Mouse (Mus musculus) liver (tissue): ENCODE data around the gene Hist1h2ae.
"Not testable (repeated sequence)": the region's sequence is repeated elsewhere in the genome, so short reads cannot be mapped to it uniquely, and the experiment has no call there.

ENCODE experiments used
- DNase-seq: peaks from one replicate; pipeline ENCODE4 v3.0.0-alpha.2; 2020; ENCODE audit warnings: mixed read lengths

Gene Hist1h2ae

DNA sequence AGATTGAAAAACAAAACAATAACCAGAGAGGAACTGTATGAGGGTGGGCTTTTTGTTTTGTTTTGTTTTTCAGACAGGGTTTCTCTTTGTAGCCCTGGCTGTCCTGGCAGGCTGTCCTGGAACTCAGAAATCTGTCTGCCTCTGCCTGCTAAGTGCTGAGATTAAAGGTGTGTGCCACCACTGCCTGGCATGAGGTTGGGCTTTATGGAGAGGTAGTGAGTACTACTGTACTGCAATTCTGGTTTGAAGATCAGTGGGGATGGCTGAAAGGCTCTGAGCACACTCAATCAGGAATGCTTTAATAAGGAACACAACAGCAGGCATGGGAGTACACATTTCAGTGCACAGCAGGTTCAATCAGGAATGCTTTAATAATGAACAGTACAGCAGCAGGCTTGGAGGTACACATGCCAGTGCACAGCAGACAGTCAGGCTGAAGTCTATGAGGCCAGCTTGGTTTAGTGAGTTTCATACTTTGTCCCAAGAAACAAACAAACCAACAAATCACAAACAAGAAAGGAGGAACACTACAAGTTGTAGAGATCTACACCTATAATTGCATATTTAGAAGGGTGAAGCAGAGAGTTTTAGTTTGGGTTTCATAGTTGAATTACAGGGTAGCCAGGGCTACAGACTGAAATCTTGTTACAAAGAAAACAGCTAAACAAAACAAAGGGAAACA is 12.5 kb upstream of the Hist1h2ae start:
- DNase-seq: no peak

DNA sequence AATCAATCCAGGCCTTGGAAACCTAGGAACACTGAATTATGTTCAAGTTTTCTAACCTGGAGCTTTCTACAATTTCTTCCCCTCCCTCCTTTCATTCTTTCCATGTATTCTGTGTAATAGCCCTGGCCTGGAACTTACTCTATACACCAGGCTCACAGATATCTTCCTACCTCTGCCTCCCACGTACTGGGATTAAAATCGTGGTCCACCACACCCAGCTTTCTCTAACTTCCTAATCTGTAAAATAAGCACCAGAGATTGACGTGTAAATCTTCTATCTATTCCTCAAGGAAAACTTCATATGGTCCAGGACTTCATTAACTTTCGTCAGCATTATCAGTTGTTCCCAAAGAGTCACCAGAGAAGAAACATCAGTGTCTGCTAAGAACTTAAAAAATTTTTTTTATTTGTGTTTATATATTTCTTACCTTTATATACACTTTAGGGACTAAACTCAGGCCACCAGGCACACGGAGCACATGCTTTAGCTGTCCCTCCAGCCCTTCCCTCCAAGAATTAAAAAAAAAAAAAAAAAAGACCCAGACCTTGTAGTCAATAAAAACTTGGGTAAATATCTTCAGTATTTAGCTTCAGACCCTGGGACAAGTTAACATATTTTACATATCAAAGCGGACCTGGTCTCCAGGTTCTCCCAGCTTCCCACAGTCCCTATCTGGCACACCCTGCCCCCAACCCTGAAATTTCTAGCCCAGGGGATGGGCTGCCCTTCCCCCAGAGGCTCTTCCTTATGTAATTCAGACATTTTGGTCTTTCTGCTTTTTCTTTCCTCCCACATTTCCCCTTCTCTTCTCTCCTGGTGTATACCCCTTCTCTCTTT is 11.4 kb upstream of the Hist1h2ae start:
- peak; percentile 25 for DNase-seq

DNA sequence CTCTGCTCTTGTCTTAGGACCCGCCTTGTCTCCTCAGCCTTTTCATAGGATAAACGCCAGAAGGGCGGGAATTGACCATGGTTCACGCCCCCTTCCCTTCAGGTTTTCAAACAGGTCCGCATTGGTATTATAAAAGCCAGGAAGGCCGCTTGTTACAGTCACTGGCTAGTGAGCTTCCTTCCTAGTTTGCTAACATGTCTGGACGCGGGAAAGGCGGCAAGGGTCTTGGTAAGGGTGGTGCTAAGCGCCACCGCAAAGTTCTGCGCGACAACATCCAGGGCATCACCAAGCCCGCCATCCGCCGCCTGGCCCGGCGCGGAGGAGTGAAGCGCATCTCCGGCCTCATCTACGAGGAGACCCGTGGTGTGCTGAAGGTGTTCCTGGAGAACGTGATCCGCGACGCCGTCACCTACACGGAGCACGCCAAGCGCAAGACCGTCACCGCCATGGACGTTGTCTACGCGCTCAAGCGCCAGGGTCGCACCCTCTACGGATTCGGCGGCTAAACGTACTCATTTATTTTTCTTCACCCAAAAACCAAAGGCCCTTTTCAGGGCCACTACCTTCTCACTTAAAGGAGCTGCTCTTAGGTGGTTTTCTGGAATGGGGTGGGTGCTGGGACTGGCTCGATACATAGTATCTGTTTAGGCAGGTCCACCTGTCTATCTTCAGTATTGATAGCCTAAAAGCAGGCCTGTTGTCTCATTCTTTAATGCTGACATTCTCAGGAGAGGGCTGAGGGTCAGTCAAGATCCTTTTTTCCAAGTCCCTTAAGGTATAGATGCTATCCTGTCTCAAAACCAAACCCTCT is 10.6 kb upstream of the Hist1h2ae start, which contains the start of gene Hist1h4d:
Gene Hist1h4d, plus strand, starts transcription at position 191 of the 811 bp plus-strand sequence.
- DNase-seq: peak; percentile 94

DNA sequence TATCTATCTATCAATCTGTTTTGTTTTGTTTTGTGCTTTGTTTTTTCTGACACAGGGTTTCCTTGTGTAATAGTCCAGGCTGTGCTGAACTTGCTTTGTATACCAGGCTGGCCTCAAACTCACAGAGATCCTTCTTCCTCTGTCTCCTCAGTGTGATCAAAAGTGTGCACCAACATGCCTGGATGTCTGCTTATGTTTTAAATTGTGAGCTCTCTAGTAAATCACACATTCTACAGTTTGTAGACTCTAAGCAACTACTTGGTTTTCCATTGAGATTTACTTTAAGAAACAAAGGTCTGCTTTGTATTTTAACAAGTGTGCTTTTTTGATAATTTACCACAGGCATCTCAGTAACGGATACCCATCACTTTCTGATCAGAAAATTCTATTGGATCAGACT is 6.8 kb upstream of the Hist1h2ae start:
- no peak for DNase-seq

DNA sequence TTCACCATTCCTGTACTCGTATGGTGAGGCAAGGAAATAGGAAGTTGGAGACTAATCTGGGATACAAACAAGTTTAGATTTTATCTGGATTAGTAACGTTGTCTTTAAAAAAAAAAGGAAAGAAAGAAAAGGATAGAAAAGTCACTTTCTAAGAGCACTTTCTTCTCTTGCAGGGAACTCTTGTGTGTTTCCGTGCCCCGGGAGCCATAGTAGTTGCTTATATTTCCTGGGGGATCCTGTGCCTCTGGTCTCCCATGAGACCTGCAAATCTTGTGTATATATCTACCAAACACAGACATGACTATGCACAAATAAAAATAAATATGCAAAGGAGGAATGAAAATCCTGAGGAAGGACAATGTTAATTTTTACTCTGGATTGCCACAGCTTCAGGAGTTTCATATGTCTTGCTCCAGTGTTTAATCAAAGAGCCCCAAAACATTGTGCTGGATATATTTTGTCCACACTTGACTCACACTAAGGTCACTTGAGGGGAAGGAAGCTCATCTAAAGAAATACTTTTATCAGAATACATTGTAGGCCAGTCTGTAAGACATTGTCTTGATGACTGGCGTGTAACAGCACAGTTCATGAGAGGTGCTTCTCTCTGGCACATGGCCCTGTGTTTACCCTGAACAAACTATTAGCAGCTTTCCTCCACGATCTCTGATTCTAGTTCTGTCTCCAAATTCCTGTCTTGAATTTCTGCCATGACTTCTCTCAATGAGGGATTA is 6.1 kb upstream of the Hist1h2ae start:
- DNase-seq: peak; percentile 28

DNA sequence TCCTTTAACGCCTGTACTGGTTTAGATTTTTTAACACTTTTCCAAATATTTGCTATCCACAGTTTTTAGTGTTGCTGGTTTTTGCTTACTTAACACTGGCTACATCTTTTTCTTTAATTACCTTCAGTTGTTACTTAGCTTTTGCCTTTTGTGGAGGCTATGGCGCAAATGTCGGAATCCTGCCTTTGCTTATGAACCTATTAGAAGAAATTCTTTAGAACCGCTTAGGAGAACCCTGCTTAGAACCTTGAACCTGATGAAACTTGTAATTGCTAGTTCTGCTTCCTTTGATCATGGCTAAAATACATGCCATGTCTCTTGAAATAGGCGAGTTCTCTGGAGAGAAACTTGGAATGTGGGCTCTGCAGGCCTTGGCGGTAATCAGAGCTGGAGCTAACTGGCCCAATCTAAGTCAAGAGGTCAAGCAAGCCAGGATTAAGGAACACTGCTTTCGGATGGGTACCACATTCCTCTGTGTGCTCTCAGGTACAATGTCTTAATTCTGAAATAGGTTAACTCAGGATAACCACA is 5.4 kb upstream of the Hist1h2ae start:
- peak; percentile 38 for DNase-seq

DNA sequence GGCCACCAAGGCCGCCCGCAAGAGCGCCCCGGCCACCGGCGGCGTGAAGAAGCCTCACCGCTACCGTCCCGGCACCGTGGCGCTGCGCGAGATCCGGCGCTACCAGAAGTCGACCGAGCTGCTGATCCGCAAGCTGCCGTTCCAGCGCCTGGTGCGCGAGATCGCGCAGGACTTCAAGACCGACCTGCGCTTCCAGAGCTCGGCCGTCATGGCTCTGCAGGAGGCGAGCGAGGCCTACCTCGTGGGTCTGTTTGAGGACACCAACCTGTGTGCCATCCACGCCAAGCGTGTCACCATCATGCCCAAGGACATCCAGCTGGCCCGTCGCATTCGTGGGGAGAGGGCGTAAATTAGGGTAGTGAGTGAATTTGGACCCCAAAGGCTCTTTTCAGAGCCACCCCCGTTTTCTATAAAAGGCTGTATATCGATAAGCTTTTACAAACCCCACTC is 4.9 kb upstream of the Hist1h2ae start:
- DNase-seq: peak; percentile 35

DNA sequence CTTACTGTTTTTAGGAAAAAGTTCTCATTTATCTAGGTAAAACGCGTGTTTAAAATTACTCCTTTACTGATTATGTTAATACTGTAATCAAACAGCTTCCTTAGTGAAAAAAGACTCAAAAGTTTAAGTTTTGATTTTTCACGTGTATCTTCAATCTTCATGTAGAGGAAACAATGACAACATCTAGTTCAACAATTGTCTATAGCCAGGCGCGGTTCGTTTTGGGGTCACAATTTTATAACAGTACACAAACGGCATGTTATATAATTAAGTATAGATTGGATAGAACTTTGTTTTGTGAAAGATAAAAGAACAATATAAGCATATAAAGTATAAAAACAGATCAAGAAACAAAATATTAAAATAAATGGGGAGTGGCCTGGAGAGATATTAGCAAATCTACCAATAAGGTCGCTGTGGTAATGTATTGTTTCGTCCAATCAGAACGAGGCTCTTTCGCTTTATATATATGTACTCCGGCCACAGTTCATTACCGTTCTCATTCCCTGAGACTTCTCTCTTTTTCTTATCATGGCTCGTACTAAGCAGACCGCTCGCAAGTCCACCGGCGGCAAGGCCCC is 4.3 kb upstream of the Hist1h2ae start, which contains the start of gene Hist1h3d:
Gene Hist1h3d, plus strand, starts transcription at position 493 of the 581 bp plus-strand sequence.
- peak; percentile 74 for DNase-seq

DNA sequence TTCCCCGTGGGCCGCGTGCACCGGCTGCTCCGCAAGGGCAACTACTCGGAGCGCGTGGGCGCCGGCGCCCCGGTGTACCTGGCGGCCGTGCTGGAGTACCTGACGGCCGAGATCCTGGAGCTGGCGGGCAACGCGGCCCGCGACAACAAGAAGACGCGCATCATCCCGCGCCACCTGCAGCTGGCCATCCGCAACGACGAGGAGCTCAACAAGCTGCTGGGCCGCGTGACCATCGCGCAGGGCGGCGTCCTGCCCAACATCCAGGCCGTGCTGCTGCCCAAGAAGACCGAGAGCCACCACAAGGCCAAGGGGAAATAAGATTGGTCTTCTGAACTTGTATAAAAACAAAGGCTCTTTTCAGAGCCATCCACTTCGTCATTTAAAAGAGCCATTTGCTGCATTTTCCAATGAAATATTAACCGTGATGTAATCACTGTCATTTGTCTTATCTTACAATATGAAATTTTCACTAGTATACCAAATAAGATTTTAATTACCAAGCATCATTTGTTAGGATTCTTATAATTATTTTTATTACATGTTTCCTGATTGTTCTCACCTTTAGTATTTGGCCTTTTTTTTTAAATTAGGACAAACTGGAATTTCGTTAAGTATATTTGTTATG is 3.6 kb upstream of the Hist1h2ae start:
- DNase-seq: not testable (repeated sequence)

DNA sequence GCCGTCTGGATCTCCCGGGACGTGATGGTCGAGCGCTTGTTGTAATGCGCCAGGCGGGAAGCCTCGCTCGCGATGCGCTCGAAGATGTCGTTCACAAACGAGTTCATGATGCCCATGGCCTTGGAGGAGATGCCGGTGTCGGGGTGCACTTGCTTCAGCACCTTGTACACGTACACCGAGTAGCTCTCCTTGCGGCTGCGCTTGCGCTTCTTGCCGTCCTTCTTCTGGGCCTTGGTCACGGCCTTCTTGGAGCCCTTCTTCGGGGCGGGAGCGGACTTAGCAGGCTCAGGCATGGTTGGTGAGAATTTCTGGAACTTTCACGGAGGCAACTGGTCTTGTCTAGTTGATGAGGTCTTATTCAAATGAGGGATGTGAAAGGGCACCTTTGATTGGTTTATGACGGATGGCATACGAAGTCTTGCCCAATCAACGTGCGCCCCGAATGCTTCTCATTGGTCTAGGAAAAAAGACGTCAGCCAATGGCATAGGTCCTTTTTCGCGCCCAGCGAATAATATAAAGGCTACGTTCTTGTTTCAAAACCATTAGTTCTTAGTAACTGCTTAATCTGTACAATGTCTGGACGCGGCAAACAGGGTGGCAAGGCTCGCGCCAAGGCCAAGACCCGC is 3.0 kb upstream of the Hist1h2ae start, which contains the start of the genes Hist1h2bf and Hist1h2ad:
Gene Hist1h2bf, minus strand, starts transcription at position 299 of the 627 bp plus-strand sequence.
Gene Hist1h2ad, plus strand, starts transcription at position 484 of the 627 bp plus-strand sequence.
- peak; percentile 94 for DNase-seq

DNA sequence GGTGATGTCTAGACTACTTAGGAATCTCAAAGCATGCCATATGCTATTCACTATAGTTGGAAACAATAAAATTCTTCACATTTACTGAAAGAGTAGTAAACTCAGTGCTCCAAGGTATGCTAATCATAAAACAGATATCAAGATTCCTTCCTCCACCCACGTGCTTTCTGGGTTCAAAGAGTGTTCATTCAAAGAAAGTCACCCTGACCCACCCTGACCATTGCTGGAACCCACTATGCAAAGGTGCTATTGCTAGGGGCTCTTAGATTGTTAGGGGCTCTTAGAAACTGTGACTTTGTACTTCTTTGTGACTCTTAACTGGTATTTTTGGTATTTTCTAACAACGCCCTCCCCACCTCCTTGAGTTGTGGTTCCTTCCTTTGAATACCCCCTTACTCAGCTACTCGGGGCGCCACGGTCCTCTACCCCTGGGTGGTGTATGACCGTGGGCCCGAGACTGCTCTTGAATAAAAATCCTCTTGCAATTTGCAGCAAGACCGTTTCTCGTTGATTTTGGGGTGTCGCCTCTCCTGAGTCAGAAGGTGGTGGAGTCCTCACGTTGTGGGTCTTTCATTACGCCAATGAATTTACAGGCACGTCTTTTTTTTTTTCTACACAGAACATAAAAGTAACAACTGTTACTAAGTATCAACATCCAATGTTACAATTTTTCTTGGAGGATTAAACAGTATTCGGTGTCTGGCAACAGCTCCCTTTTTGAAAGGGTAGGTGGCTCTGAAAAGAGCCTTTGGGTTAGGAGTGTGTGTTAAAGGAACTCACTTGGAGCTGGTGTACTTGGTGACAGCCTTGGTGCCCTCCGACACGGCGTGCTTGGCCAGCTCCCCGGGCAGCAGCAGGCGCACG is 2.2 kb upstream of the Hist1h2ae start:
- peak; percentile 47 for DNase-seq

DNA sequence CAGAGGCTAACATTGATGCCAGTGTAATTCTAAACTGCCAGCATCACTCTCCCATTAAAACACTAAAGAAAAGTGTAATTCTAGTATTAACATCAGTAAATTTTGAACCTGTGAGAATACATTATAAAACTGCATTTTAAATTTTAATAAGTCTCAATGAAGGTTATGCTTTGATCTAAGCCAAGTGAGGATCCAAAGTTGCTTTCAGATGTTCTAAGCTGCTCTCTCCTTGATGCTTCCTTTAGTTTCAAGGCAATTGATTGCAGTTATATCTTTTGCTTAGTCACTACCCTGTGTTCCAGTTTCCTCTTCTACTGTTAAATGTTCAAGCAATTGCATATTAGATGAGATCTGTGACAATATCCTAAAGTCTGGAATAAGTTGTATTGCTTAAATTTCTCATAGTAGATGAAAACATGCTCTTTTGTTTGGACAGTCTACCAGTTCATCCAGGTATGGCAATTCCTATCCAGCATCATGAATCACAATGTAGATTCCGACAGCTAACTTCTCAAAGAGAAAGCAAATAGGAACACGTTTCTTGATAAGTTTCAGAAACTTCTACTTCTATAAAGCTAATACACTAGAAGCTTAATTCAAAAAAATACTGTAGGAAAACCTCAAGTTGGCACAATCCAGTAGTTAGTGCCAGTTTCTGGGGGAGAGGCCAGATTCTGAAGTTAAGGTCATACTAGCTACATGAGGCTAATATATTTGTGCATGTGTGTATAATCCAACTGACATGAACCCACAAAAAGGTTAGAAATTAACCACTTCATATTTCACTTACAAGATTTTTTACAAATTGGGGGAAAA is 1.4 kb upstream of the Hist1h2ae start:
- DNase-seq: no peak

DNA sequence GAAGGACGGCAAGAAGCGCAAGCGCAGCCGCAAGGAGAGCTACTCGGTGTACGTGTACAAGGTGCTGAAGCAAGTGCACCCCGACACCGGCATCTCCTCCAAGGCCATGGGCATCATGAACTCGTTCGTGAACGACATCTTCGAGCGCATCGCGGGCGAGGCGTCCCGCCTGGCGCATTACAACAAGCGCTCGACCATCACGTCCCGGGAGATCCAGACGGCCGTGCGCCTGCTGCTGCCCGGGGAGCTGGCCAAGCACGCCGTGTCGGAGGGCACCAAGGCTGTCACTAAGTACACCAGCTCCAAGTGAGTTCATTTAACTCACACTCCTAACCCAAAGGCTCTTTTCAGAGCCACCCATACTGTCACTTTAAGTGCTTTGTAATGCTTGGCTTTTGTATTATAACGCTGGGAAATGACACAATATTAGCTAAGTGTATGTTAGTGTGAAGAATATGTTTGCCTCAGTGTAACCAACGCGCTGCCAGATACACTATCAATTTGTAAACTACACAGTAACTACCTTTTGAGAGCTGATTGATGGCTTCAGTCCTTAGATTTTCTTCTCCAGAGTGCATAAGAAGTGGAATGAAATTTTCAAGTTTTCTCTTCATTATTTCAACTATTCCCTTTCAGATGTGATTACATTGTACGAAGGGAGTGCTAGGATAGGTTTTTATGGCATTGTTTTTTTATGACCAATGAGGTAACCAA is 641 bp upstream of the Hist1h2ae start:
- peak; percentile 34 for DNase-seq

DNA sequence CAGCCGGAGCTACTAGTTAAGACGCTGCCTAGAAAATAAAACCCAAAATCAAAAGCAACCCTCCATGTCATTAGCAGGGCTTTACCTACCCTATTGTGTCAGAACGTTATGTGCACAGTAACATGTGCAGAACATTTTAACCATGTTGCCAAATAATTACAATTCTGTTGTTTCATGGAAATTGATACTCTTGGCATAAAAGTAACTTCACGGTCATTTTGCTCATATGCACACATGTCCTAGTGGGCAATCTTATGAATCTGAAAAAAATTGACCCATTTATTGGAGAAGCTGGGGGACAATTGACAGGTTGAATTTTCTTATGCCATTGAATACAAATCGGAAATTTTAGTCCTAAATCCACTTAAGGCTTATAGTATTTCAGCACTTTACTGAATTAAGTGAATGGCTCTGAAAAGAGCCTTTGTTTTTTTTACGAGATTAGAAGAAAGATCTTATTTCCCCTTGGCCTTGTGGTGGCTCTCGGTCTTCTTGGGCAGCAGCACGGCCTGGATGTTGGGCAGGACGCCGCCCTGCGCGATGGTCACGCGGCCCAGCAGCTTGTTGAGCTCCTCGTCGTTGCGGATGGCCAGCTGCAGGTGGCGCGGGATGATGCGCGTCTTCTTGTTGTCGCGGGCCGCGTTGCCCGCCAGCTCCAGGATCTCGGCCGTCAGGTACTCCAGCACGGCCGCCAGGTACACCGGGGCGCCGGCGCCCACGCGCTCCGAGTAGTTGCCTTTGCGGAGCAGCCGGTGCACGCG is 579 bp downstream of the Hist1h2ae start:
- not testable (repeated sequence) for DNase-seq

DNA sequence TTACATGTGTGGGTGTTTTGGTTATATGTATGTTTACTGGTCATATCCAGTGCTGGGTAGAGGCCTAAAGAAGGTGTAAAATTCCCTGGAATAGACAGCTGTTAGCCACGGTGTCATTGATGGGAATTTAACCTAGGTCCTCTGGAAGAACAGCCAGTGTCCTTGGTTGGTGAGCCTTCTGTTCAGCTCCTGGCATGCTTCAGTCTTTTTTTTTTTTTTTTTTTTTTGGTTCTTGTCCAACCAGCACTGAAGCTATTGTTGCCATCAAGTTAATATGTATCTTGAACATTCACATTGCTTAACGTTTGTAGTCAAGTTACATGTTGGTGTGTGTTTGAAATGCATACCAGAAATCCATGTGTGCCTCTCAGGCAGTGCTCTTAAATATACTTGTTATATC is 6.5 kb downstream of the Hist1h2ae start:
- DNase-seq: no peak

DNA sequence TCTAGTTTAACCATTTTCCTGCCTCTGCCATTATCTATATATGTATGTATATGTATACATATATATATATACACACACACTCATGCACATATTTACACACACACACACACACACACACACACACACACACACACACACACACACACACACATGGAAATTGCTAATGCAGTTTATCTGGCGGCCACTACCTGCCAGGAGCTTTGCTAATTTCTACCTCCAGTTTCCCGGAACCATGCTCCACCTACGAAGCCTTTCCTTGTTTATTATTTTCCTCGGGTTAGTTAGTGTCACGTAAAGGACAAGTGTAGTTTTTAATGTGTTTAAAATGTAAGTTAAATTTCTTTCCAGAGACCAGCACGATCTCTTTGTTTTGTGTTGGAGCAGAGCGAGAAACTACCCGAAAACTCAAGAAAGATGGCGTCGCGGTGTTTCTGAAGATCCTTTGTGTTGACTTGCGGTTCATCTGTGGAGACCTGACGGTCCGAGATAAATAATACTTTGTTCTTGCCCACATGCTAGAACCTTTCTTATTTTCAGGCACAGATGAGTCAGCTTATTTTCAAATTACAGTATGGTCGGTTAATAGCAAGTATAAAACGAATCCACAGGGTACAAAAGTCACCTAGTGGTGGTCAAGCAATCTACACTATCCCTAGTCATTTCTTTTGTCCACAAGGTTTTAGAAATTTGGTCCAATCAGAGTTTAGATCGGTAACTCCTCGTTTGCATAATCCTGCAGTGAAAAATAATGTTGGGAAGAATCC is 8.1 kb downstream of the Hist1h2ae start:
- peak; percentile 43 for DNase-seq
